Mouse (Mus musculus) lung, adult 2 months (tissue): ENCODE results near the gene Nudt16l1.

Source experiments
- CTCF ChIP-seq: fragments of 200-500 bp; IDR thresholded peaks from 2 replicates; pipeline ENCODE4 v1.5.1; 2011; ENCODE audit warnings: mild to moderate bottlenecking, low read length, control low read depth; ENCODE audit not compliant: insufficient read depth
- POLR2A ChIP-seq: fragments of 200-500 bp; IDR thresholded peaks from 2 replicates; pipeline ENCODE4 v1.6.1; 2011; ENCODE audit warnings: low read depth, mild to moderate bottlenecking, control low read depth, low read length, borderline replicate concordance; ENCODE audit errors: extremely low read depth

DNA sequence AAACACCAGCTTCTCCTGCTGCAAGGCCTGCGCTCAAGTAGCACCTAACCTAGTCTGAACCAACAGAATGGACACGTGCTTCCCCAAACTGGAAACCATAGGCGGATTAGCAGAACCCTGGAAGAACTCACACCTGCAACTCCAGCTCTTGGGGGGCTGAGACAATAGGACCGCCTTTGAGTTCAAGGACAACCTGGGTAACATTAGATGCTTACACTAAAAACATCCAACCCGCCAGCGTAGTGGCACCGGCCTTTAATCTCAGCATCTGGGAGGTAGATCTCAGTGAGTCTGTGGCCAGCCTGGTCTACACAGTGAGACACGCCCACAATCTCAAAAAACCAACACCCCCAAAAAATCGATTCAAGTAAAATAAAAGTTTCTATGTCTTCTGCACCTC is 24.8 kb downstream of the Nudt16l1 start:
- no peak for TF ChIP-seq POLR2A
- TF ChIP-seq CTCF: no peak
